Mouse (Mus musculus) CH12.LX (cell line): ENCODE measurements around the gene Hist1h2bn.
"Not testable (repeated sequence)": the region's sequence is repeated elsewhere in the genome, so short reads cannot be mapped to it uniquely, and the experiment has no call there.

ENCODE experiments used
- BHLHE40 ChIP-seq: IDR thresholded peaks from 2 replicates; pipeline ENCODE4 v1.6.1; 2011; ENCODE audit warnings: mild to moderate bottlenecking, low read depth, low read length, improper control_type of control experiment
- CTCF ChIP-seq, 2 experiments: IDR thresholded peaks in 1 of 2; conservative IDR thresholded peaks in 1 of 2; 2 replicates each; pipeline ENCODE4 v1.5.1; 2011 to 2012; ENCODE audit warnings: low read depth in 2 of 2, low read length in 2 of 2, improper control_type of control experiment in 1 of 2, inconsistent platforms in 1 of 2, mild to moderate bottlenecking in 1 of 2, moderate library complexity in 1 of 2
- MAX ChIP-seq: IDR thresholded peaks from 2 replicates; pipeline ENCODE4 v1.6.1; 2011; ENCODE audit warnings: low read length, improper control_type of control experiment
- POLR2A ChIP-seq: IDR thresholded peaks from 2 replicates; pipeline ENCODE4 v1.6.1; 2011; ENCODE audit warnings: low read depth, mild to moderate bottlenecking, improper control_type of control experiment, low read length
- POLR2AphosphoS2 ChIP-seq: IDR thresholded peaks from 2 replicates; pipeline ENCODE4 v1.6.1; 2011; ENCODE audit warnings: low read depth, low read length, improper control_type of control experiment
- SMC3 ChIP-seq: IDR thresholded peaks from 2 replicates; pipeline ENCODE4 v1.6.1; 2011; ENCODE audit warnings: low read depth, low read length, improper control_type of control experiment
- ZNF384 ChIP-seq: IDR thresholded peaks from 2 replicates; pipeline ENCODE4 v1.6.1; 2012; ENCODE audit warnings: low read depth, low read length, improper control_type of control experiment, inconsistent platforms

DNA sequence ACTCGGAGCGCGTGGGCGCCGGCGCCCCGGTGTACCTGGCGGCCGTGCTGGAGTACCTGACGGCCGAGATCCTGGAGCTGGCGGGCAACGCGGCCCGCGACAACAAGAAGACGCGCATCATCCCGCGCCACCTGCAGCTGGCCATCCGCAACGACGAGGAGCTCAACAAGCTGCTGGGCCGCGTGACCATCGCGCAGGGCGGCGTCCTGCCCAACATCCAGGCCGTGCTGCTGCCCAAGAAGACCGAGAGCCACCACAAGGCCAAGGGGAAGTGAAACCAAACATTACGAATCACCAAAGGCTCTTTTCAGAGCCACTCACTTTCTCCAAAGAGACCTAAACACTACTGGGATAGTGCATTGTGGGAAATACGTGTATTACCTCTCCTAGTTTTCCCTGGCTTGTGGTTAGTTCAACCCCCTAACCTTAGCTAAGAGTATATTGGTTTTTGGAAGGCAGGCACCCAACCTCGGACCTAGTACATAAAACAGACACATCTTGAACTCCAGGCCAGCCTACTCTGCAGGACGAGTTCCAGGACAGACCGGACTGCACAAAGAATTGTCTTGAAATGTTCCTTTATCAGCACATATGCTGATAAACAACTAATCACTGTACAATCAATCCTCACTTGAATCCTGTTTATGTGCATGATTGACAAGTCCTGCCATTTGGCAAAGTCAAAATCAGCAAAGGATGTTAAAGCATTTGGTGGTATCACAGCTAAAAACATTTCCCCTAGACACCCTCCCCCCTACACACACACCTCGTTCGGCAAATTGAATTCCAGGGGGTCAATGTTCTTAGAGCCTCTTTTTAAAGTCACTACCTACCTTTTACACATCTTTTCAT lies 37.2 kb upstream of the Hist1h2bn start:
- not testable (repeated sequence) for TF ChIP-seq POLR2AphosphoS2; ZNF384; SMC3; CTCF (conservative IDR thresholded peaks at IDR 0.05 in 1 of 2, IDR thresholded peaks at IDR 0.05 in 1 of 2; ENCODE audit: low read depth in 2 of 2, low read length in 2 of 2)
- peak; percentile 64; the same call in 1 of the 2 replicates for TF ChIP-seq MAX
- TF ChIP-seq POLR2A = peak; percentile 79
- TF ChIP-seq BHLHE40 = peak; percentile 49
